Mouse (Mus musculus) layer of hippocampus, adult 11-12 months (tissue): ENCODE measurements around the gene Asic4.

Source experiments
- DNase-seq: peaks from one replicate; pipeline ENCODE4 v3.0.0; 2022; ENCODE audit warnings: low spot score

Asic4 gene

DNA sequence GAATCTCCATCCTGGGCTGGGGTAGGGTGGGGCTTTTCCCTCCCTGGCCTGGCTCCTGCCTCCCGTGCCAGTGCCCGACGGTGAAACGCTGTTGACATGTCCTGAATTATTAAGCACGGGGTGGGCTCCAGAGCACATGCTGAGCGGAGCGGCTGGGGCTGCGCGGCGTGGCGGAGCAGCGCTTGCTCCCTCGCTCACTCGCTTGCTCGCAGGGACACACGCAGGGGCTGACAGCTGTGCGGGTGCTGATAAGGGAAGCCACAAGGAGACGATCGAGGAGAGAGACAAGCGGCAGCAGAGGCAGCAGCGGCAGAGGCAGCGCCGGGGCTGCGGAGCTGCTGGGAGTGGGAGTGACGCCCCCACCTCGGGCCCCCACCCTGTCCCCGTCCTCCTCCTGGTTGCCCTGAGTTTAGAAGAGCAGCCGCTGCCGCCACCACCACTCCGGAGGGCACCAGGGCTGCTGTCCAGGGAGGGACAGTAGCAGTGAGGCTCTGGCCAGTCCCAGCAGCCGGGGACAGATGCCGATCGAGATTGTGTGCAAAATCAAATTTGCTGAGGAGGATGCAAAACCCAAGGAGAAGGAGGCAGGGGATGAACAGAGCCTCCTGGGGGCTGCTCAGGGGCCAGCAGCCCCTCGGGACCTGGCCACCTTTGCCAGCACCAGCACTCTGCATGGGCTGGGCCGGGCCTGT lies at the start of gene Asic4:
Gene Asic4, plus strand, starts transcription at position 123 of the 692 bp plus-strand sequence.
- DNase-seq = no peak

DNA sequence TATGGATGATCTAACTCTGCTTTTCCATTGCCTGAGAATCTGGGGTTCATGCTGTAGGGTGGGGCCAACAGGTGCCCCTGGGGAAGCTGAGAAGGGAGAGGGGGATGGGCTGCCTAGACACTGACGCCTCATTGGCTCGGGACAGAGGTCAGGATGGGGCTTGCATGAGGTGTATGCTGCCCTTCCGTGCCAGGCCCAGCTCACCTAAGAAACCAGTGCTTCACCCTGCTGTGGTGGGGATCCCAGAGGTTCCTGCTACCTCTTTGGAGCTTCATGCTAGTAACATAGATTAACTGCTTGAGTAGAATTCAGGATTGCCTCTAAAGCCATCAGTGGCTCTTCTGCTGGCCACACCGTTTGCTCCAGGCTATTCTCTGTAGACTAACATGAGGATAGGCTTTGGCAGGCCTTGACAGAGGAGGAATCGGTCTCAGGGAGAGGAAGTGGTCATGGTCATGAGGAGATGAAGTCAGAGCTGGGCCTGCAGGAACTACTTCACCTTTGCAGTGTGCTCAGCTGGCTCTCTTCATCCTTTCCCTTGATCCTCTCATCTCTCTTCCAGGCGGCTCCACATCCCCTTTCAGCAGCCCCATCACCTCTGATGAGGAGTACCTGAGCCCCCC lies 49.6 kb upstream of the Asic4 start:
- no peak for DNase-seq

DNA sequence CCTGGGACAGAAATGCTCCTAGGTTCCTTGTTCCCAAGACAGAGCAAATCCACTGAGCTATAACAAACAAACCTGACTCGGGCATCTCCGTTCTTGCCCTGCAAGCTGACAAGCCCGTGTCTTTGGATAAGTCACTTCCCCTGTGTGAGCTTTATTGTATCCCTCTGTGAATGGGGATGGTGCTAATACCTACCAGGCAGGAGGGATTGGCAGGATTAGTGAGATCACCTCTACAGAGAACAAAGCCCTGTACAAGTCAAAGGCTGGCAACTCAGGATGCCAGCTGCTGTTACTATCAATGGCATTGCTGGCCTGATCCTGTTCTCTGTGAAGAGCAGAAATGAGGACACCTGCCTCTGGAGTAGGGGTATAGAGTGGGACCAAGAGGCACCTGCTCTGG lies 44.7 kb upstream of the Asic4 start:
- no peak for DNase-seq

DNA sequence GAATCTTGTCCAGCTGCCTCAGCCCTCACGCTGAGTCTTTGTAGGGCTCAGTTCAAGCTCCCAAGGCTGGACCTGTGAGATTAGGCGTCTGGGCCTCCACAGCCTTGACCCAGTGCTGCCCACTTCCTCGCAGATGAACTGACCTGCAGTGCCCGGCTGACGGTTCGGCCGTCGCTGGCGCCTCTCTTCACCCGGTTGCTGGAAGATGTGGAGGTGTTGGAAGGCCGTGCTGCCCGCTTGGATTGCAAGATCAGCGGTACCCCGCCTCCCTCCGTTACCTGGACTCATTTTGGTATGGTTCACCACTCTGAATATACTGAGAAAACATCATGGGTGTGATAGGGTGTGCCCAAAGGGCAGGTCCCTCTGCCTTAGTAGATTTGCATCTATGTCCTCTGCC lies 44.1 kb upstream of the Asic4 start:
- no peak for DNase-seq

DNA sequence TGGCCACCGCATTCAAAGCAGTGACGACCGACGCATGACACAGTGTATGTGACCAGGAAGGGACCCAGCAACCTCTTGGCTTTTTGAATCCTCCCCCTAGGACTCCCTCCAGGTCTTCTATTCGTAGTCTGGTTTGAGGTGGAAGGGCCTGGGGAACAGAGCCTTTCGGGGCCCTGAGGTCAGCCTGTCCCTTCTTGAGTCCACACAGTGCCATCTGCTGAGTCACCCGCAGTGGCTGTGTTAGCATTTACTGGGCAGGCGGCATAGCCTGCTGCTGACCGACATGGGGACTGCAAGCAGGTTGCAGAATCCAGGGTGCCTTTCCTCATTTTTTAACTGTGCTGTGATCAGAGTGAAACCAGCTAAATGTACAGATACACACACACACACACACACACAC lies 43.2 kb upstream of the Asic4 start:
- DNase-seq = no peak

DNA sequence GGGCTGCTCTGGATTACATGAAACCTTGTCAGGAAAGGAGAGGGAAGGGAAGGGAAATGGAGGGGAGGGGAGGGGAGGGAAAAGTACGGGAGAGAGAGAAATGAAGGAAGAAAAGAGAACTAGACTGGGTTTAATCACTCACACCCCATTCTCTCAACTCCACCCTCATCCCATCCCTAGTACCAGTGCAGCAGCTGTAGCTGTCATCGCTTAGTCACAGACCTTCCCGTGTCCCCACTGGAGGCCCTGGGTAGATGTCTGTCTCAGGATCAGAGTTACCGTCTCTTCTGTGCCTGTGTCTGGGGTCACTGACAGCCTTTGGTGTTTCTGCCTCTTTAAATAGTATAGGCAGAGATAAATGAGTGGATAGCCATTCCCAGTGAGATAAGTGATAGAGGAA lies 42.0 kb upstream of the Asic4 start:
- no peak for DNase-seq

DNA sequence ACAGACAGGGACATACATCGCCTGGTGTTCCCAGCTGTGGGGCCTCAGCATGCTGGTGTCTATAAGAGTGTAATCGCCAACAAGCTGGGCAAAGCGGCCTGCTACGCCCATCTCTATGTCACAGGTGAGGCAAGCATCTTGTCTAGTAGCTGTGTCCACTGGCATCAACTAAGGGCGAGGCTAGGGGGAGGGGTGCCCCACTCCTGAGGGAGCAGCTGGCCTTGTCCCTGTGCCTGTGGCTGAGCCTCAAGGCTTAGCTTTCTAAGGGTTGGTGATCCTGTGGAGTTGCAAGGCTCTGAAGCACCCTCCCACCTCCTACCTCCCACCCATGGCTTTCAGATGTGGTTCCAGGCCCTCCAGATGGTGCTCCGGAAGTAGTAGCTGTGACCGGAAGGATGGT lies 40.3 kb upstream of the Asic4 start:
- DNase-seq = no peak

DNA sequence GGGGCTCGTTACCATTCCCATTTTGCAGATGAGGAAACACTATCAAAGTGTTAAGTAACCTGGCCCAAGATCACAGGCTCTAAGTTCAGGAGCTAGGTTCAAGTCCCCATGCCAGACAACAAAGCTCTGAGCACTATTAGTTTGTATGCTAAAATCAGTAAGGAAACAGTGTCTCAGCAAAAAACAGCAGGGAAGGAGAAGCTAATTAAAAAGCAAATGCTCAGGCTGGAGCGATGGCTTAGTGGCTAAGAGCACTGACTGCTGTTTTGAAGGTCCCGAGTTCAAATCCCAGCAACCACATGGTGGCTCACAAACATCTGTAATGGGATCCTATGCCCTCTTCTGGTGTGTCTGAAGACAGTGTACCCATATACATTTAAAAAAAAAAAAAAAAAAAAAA lies 38.0 kb upstream of the Asic4 start:
- no peak for DNase-seq

DNA sequence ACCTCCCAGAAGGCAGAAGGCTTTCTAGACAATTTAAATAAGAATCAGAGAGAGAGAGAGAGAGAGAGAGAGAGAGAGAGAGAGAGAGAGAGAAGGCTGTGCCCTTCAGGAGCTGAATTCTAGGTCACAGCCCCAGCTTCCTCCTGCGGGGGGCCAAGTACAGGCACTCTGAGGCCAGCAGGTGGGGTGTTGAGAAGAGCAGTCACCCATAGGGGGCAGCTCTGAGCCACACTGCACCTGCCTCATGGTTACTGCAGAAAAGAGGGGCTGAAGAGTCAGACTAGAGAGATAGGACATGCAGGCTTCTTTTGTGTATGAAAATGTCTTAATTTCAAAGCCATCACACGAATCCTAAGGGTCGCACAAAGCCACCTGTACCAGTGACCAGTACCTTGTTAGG lies 36.5 kb upstream of the Asic4 start:
- peak; percentile 52 for DNase-seq

DNA sequence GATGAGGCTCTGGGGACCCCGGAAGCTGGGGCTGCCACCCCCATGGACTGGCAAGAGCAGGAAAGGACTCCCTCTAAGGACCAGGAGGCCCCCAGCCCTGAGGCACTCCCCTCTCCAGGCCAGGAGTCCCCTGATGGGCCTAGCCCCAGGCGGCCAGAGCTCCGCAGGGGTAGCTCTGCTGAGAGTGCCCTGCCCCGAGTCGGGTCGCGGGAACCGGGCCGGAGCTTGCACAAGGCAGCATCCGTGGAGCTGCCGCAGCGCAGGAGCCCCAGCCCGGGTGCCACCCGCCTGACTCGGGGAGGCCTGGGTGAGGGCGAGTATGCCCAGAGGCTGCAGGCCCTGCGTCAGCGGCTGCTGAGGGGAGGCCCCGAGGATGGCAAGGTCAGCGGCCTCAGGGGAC lies 28.4 kb upstream of the Asic4 start:
- no peak for DNase-seq

DNA sequence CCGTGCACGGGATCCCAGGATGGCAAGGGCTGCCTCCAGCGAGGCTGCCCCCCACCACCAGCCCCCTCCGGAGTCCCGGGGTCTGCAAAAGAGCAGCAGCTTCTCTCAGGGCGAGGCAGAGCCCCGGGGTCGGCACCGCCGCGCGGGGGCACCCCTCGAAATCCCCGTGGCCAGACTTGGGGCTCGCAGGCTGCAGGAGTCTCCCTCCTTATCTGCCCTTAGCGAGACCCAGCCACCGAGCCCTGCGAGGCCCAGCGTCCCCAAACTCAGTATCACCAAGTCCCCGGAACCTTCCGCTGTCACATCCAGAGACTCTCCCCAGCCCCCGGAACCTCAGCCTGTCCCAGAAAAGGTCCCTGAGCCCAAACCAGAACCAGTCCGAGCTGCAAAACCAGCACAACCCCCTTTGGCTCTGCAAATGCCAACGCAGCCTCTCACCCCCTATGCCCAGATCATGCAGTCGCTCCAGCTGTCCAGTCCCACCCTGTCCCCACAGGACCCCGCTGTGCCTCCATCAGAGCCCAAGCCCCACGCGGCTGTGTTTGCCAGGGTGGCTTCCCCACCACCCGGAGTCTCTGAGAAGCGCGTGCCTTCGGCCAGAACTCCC lies 27.9 kb upstream of the Asic4 start:
- no peak for DNase-seq

DNA sequence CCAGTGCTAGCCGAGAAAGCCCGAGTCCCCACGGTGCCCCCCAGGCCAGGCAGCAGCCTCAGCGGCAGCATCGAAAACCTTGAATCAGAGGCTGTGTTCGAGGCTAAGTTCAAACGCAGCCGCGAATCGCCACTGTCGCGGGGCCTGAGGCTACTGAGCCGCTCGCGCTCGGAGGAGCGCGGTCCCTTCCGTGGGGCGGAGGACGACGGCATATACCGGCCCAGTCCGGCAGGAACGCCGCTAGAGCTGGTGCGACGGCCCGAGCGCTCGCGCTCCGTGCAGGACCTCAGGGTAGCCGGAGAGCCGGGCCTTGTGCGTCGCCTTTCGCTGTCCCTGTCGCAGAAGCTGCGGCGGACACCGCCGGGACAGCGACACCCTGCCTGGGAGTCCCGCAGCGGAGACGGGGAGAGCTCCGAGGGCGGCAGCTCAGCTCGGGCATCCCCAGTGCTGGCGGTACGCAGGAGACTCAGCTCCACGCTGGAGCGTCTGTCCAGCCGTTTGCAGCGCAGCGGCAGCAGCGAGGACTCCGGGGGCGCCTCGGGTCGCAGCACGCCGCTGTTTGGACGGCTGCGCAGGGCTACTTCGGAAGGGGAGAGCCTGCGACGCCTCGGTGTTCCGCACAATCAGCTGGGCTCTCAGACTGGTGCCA lies 27.3 kb upstream of the Asic4 start:
- no peak for DNase-seq

DNA sequence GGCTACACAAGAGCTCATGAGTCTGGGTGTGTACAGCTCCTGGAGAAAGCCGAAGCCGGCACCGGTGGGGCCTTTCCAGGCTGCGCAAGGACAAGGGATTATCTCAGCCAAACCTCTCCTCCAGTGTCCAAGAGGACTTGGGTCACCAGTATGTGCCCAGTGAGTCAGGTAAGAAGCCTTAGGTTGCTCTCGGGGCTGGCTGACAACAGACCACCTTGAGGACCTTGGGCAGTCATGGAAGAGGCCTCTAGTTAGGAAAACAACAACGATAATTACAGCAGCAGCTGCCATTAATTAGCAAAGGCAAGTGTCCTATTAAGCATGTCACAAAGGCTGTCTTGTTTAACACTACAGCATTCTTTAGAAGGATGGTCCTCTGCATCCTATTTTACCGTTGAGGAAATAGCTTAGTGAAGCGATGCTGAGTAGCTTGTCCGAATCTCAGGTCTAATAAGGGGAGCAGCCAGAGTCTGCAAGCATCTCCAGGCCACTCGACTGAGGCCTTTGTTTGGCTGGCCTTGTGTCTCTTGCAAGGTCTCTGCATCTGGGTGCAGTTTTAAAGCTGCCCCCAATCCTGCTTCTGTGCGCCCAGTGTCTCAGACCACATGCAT lies 26.4 kb upstream of the Asic4 start:
- DNase-seq = no peak

DNA sequence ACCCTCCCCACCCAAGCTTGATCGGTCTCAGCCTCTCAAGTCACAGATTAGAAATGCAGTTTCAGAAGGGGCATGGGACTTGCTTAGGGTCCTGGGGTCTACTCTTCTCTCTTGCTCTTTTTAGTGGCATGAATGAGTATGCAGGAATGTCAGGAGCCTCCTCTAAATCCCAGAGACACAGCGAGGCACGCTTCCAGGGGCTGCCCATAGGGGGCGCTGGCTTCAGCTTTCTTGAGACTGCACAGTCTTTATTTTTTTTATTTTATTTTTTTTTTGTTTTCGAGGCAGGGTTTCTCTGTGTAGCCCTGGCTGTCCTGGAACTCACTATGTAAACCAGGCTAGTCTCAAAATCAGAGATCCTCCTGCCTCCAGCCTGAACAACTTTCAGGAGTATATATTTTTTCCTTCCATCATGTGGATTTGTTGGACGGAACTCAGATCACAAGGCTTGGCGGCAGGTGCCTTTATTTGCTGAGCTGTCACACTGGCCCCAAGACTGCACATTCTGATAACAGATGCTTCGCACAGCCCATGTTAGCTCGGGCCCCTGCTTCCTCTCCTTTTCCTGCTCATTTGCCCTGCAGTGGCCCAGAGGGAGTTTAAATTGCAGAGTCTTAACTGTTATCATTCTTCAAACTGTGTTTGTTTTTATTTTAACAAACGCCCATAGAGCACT lies 24.3 kb upstream of the Asic4 start:
- DNase-seq = peak; percentile 70

DNA sequence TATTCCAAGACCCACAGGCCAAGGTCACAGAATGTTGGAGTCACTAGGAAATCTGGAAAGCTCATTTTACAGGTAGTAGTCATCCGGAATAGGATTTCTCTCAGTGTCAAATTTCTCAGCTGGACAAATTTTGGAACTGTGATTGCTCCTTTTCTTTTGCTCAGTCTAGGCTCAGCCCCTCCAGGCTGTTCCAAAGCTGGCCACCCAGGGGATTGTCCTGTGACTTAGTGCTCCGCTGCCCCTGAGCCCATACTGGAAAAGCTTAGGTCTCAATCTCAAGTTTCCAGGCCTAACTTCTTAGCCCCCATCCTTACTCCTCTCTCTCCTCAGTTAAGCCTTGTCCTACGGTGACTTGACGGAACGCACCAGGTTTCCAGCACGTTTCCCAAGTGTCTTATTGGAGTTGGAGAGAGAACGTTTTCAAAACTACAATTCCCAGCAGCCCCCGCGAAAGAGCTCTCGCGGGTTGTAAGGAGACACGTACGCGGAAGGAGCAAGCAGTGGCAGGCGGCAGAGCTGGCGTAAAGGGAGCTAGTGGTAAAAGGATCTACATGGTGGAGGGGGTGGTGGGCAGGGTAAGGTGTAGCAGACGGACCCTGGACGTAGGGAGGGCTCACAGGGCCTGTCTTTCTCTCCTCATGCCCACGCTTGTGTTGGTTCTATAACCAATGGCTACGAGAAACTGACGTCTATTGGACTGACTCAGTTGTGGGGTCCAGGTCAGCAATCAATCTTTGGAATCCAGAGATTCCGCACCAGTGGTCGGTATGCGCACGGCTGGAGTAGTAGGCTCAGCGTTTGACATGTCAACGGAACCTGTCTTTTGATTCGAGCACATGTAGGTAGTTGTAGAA lies 14.5 kb upstream of the Asic4 start, which contains the start of gene Gmppa:
Gene Gmppa, plus strand, starts transcription at position 456 of the 854 bp plus-strand sequence.
- DNase-seq = peak; percentile 87

DNA sequence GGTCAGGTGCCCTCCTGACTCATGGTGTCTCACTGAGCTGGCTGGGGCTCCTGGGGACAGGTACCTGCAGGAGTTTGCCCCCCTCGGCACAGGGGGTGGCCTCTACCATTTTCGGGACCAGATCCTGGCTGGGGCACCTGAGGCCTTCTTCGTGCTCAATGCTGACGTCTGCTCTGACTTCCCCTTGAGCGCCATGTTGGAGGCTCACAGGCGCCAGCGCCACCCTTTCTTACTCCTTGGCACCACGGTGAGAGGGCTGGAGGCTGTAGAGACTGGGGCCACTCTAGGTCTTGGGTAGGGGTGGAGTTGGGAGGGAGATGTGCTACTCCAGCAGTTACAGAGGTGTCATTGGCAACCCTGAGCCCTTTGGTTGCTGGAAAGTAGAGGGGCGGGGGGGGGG lies 11.5 kb upstream of the Asic4 start:
- DNase-seq = no peak

DNA sequence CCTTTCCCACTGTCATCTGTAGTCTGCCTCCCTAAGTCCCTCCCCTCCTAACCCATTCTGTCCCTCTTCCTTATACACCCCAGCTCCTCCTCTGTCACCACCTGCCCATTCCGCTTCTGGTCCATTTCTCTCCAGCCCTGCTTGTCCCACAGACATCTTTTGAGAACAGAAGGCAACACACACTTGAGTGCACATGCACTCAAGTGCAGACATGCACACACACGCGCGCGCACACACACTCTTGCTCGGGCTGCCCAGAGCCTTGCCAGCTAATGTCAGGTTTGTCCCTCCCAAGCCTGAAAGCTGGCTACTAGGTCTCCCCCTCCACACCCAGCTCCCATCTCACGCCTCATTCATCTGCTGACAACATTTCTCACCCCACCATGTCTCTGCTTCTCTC lies 9.6 kb upstream of the Asic4 start:
- no peak for DNase-seq

DNA sequence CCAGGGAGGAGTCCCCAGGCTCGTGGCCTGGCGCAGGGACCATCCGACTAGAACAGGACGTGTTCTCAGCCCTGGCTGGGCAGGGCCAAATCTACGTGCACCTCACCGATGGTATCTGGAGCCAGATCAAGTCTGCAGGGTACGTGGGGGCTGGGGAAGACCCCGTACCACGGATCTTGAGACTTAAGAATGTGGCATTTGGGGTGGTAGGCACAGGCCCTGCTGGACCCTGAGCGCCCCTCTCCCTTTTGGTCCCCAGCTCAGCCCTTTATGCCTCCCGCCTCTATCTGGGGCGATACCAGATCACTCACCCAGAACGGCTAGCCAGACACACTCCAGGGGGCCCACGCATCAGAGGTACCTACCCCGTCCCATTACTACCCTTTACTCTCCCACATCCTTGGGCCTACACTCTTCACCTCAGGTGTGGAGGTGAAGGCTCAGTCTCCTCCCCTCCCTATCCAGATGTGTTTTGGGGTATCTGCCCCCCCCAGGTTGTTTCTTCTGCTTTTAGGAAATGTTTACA lies 8.7 kb upstream of the Asic4 start:
- no peak for DNase-seq

DNA sequence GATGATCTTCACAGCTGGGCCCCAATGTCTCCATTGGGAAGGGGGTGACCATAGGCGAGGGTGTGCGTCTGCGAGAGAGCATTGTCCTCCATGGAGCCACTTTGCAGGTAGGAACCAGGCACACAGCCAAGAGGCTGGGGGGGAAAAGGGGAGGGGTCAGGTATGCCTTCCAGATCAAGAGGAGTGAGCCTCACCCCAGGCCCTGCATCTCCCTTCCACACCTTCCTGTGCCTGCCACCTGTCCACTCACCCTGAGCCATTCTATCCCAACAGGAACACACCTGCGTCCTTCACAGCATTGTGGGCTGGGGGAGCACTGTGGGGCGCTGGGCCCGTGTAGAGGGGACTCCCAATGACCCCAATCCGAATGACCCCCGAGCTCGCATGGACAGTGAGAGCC lies 8.1 kb upstream of the Asic4 start:
- no peak for DNase-seq

DNA sequence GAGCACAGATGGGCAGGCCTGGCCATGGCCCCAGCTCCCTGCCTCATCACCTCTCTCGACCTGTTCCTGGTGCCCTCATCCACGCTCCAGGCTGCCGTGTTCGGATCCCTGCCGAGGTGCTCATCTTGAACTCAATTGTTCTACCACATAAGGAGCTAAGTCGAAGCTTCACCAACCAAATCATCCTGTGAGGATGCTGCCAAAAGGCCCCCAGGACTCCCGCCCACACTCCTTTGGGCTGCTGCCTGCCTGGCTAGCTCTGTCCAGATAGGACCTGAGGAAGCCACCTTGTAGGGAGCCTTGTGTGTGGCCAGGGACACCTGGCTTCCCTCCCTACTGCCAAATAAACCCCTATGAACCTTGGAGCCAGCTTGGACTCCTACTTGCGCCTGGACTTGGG lies 7.4 kb upstream of the Asic4 start:
- no peak for DNase-seq
